Mouse (Mus musculus) C2C12 (cell line): ENCODE measurements around the gene Klf16. TPM values are rescaled to one million over a fixed set of nuclear protein-coding genes. Genes with fewer than 3 reads are reported as not detected.

ENCODE experiments used
- H3K27me3 ChIP-seq: one replicate; pipeline ENCODE4 v1.6.1; 2011; ENCODE audit not compliant: control insufficient read depth, insufficient read depth, insufficient read length
- H3K36me3 ChIP-seq: one replicate; pipeline ENCODE4 v1.6.1; 2011; ENCODE audit not compliant: control insufficient read depth, insufficient read depth
- H3K4me3 ChIP-seq: one replicate; pipeline ENCODE4 v1.5.1; 2011; ENCODE audit warnings: mild to moderate bottlenecking, control low read depth; ENCODE audit not compliant: poor library complexity, insufficient read depth, severe bottlenecking
- H3K79me2 ChIP-seq: one replicate; pipeline ENCODE4 v1.6.1; 2011; ENCODE audit not compliant: control insufficient read depth, insufficient read depth
- H3K79me3 ChIP-seq: one replicate; pipeline ENCODE4 v1.6.1; 2011; ENCODE audit warnings: low read depth, control low read depth
- H3ac ChIP-seq: one replicate; pipeline ENCODE3; 2011; ENCODE audit warnings: low read depth; ENCODE audit not compliant: control insufficient read depth, insufficient read length
- CEBPB ChIP-seq: IDR thresholded peaks from one replicate; pipeline ENCODE4 v1.6.1; 2011; ENCODE audit warnings: low read depth, mild to moderate bottlenecking, control low read depth, moderate library complexity
- CTCF ChIP-seq: IDR thresholded peaks from one replicate; pipeline ENCODE4 v1.5.1; 2011; ENCODE audit not compliant: control insufficient read depth, insufficient read depth, insufficient read length
- FOSL1 ChIP-seq: IDR thresholded peaks from one replicate; pipeline ENCODE4 v1.8.0; 2011; ENCODE audit warnings: mild to moderate bottlenecking, low read length; ENCODE audit not compliant: poor library complexity, insufficient read depth, severe bottlenecking
- MAX ChIP-seq: IDR thresholded peaks from one replicate; pipeline ENCODE4 v1.6.1; 2011; ENCODE audit warnings: mild to moderate bottlenecking, control low read depth
- MYOD1 ChIP-seq: IDR thresholded peaks from one replicate; pipeline ENCODE4 v1.6.1; 2011; ENCODE audit warnings: low read depth; ENCODE audit not compliant: control insufficient read depth, insufficient read length
- MYOG ChIP-seq: IDR thresholded peaks from one replicate; pipeline ENCODE4 v1.6.1; 2011; ENCODE audit not compliant: control insufficient read depth, insufficient read length; ENCODE audit errors: extremely low read depth
- USF1 ChIP-seq: IDR thresholded peaks from one replicate; pipeline ENCODE4 v1.6.1; 2011; ENCODE audit warnings: low read depth, mild to moderate bottlenecking, control low read depth, moderate library complexity
- polyA plus RNA-seq: library from polyadenylated mRNA; unstranded; fragments of >200 nt; fragmentation: generic; extraction: Trizol; gene quantifications from one replicate; pipeline ENCODE4 v1.2.1, GENCODE M21; 2012; ENCODE audit warnings: missing spikeins

Klf16 gene
- polyA plus RNA-seq, 1 experiment, result 21.0 TPM

DNA sequence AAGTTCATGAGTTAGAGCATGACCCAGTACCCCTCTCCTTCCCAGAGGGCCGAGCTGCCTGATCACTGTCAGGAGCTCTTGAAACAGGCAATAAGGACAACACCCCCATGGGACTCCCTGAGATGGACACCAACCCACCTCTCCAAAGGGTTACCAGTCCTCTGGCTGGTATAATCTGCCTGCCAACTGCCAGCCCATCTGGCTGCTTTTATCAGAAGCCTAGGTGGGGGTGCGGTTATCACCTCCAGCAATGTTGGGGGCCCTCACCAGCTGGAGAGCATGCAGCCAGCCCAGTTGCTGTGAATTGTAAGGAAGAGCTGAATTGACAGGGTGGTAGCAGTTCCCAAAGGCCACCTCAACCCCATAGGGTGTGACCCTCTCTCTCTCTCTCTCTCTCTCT, 4.6 kb downstream of the Klf16 start:
- Histone ChIP-seq H3K4me3 (no peak overlapping the region), H3K79me2 (peaks cover 88% of the 10 kb centered on the region), H3K27me3 (no peaks in the 10 kb centered on the region), H3ac (no peak overlapping the region), H3K79me3 (peaks cover 70% of the 10 kb centered on the region), H3K36me3 (peaks cover 11% of the 10 kb centered on the region)
- no peak for TF ChIP-seq USF1
- no peak for TF ChIP-seq MYOD1
- no peak for TF ChIP-seq CTCF
- no peak for TF ChIP-seq MYOG

- TF ChIP-seq MYOG (no peak), FOSL1 (no peak), CEBPB (no peak), USF1 (no peak), MAX (no peak), CTCF (no peak), MYOD1 (no peak)
- peaks cover 16% of the 10 kb centered on the region for H3K36me3 ChIP-seq
- H3K79me3 ChIP-seq, result peaks cover 66% of the 10 kb centered on the region
- H3K4me3 ChIP-seq, result no peak overlapping the region
- H3K79me2 ChIP-seq, result peaks cover 79% of the 10 kb centered on the region
- H3K27me3 ChIP-seq, result no peaks in the 10 kb centered on the region
- no peak overlapping the region for H3ac ChIP-seq
Observed at GRCm38 (mm10) chr10:80570871-80571836, 6.0 kb downstream of the Klf16 start.

DNA sequence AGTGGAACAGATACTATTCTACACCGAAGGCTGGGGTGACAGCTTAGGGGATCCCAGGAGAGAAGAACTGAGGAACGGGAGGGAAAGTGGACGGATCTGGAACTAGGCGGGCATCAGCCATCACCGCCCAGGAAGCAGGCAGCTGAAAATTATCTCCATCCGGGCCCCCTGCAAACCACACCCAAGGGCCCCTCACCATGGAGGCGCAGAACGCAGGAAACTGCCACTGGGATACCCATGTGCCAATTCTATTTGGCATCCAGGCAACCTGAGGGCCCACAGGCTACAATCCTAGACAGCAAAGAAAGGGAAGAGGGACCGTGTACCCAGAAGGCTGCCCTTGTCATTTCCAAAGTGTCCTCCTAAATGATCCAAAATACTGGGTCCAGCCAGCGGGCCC, 6.7 kb downstream of the Klf16 start:
- Histone ChIP-seq H3K27me3 (no peaks in the 10 kb centered on the region), H3K36me3 (peaks cover 16% of the 10 kb centered on the region), H3K4me3 (no peak overlapping the region), H3K79me3 (peaks cover 59% of the 10 kb centered on the region), H3K79me2 (peaks cover 71% of the 10 kb centered on the region), H3ac (no peak overlapping the region)
- no peak for TF ChIP-seq FOSL1

GRCm38 (mm10) chr10:80569664-80570066, 7.5 kb downstream of the Klf16 start:
- Histone ChIP-seq H3K27me3 (no peaks in the 10 kb centered on the region), H3K36me3 (peaks cover 12% of the 10 kb centered on the region), H3K79me2 (peaks cover 64% of the 10 kb centered on the region), H3K4me3 (no peak overlapping the region), H3K79me3 (peaks cover 51% of the 10 kb centered on the region), H3ac (no peak overlapping the region)
- TF ChIP-seq CEBPB, result no peak
- TF ChIP-seq CTCF, result no peak
- TF ChIP-seq MAX, result no peak
- no peak for TF ChIP-seq MYOD1
- TF ChIP-seq USF1, result no peak
- no peak for TF ChIP-seq FOSL1
- TF ChIP-seq MYOG, result no peak

GRCm38 (mm10) chr10:80568876-80569275, 8.2 kb downstream of the Klf16 start:
- Histone ChIP-seq H3K79me2 (peaks cover 56% of the 10 kb centered on the region), H3K4me3 (no peak overlapping the region), H3K79me3 (peaks cover 43% of the 10 kb centered on the region), H3K36me3 (peaks cover 8% of the 10 kb centered on the region), H3ac (no peak overlapping the region), H3K27me3 (no peaks in the 10 kb centered on the region)
- TF ChIP-seq MYOD1 (no peak), CEBPB (no peak), FOSL1 (no peak), MAX (no peak), MYOG (no peak), USF1 (no peak), CTCF (no peak)
